Mouse (Mus musculus) ovary, adult 2 months (tissue): Measurements from ENCODE around the gene Mtnr1b. TPM values are rescaled to one million over a fixed set of nuclear protein-coding genes. Genes with fewer than 3 reads are reported as not detected.

ENCODE experiments used
- polyA plus RNA-seq: library from polyadenylated mRNA; depleted of rRNA; stranded (reverse); fragments of >200 nt; gene quantifications from 2 replicates; pipeline ENCODE4 v1.2.3, GENCODE M21; 2012; rRNA removed

Gene Mtnr1b
- not detected in 2 replicates for polyA plus RNA-seq

GRCm38 (mm10) chr9:15874506-15875160, at the start of gene Mtnr1b:
Mtnr1b (minus strand) TSS chr9:15874556.

Other genes starting within 250 kb of the Mtnr1b start
- 0.16 and 0.41 TPM in 2 replicates for gene Deup1, start 246.6 kb downstream of the Mtnr1b start, polyA plus RNA-seq
- gene Slc36a4, start 164.8 kb downstream of the Mtnr1b start, polyA plus RNA-seq = 4.6 and 6.8 TPM in 2 replicates